Mouse (Mus musculus) liver, embryonic 16.5 days (tissue): ENCODE data around the gene Npas3. TPM values are rescaled to one million over a fixed set of nuclear protein-coding genes. Genes with fewer than 3 reads are reported as not detected.

Experiments
- ATAC-seq: fragments of 200-750 bp; cut with Nextera tagmentation; 2 replicates; pipeline ENCODE4 v1.8.0; 2017; ENCODE audit warnings: low read depth, mild to moderate bottlenecking, moderate number of reproducible peaks, moderate library complexity
- H3K27ac ChIP-seq: fragments of 300-500 bp; sonication (generic); 2 replicates; pipeline ENCODE4 v1.5.1; 2014; ENCODE audit warnings: mild to moderate bottlenecking, low read length
- H3K27me3 ChIP-seq: fragments of 300-500 bp; sonication (generic); 2 replicates; pipeline ENCODE4 v1.6.1; 2014; ENCODE audit warnings: low read depth, low read length, mixed read lengths; ENCODE audit not compliant: control insufficient read depth, insufficient read depth
- H3K36me3 ChIP-seq: fragments of 300-500 bp; sonication (generic); 2 replicates; pipeline ENCODE4 v1.6.1; 2014; ENCODE audit warnings: mild to moderate bottlenecking; ENCODE audit not compliant: control insufficient read depth, insufficient read depth
- H3K4me1 ChIP-seq: fragments of 300-500 bp; sonication (generic); 2 replicates; pipeline ENCODE4 v1.6.1; 2014; ENCODE audit warnings: low read depth, low read length, mixed read lengths; ENCODE audit not compliant: control insufficient read depth
- H3K4me2 ChIP-seq: fragments of 300-500 bp; sonication (generic); 2 replicates; pipeline ENCODE4 v1.6.1; 2014; ENCODE audit warnings: low read depth, low read length, mixed read lengths
- H3K4me3 ChIP-seq: fragments of 300-500 bp; sonication (generic); 2 replicates; pipeline ENCODE4 v1.5.1; 2014; ENCODE audit warnings: low read depth, mild to moderate bottlenecking, low read length
- H3K9ac ChIP-seq: fragments of 300-500 bp; sonication (generic); 2 replicates; pipeline ENCODE4 v1.6.1; 2014; ENCODE audit warnings: low read depth, low read length
- H3K9me3 ChIP-seq: fragments of 300-500 bp; sonication (generic); replicated peaks from 2 replicates; pipeline ENCODE4 v1.6.1; 2016; ENCODE audit warnings: low read length; ENCODE audit not compliant: control insufficient read depth
- WGBS: fragments of 180-500 bp; shearing (Covaris S2); extraction: QIAGEN DNeasy Blood & Tissue Kit; methylation state at CpG from one replicate; pipeline ENCODE4 v1.1.7; 2014; ENCODE audit not compliant: insufficient replicate concordance; 5-methylcytosine and 5-hydroxymethylcytosine counted together
- polyA plus RNA-seq: library from polyadenylated mRNA; unstranded; fragments of >200 nt; fragmentation: Nextera tagmentation; extraction: Ambion mirVana; gene quantifications from 2 replicates; pipeline ENCODE4 v1.2.1, GENCODE M21; 2015

Gene Npas3
- polyA plus RNA-seq, 1 experiment from 2014 or later: 0.12 TPM

GRCm38 (mm10) chr12:53484924-53485323, 236.4 kb downstream of the Npas3 start:
- Histone ChIP-seq H3K9ac (no peak overlapping the region), H3K27me3 (no peaks in the 10 kb centered on the region), H3K36me3 (no peaks in the 10 kb centered on the region), H3K27ac (no peak overlapping the region), H3K4me2 (no peak overlapping the region), H3K4me3 (no peak overlapping the region), H3K4me1 (no peaks in the 10 kb centered on the region), H3K9me3 (no peaks in the 10 kb centered on the region)
- ATAC-seq: no peak
- WGBS: 63% methylated on average over 6 of the region's 6 CpGs

GRCm38 (mm10) chr12:53496386-53496785, 247.9 kb downstream of the Npas3 start:
- Histone ChIP-seq H3K27ac (no peak overlapping the region), H3K36me3 (no peaks in the 10 kb centered on the region), H3K4me2 (no peak overlapping the region), H3K9ac (no peak overlapping the region), H3K9me3 (no peaks in the 10 kb centered on the region), H3K4me3 (no peak overlapping the region), H3K27me3 (no peaks in the 10 kb centered on the region), H3K4me1 (no peaks in the 10 kb centered on the region)
- no peak for ATAC-seq

GRCm38 (mm10) chr12:53514885-53515284, 266.4 kb downstream of the Npas3 start:
- no peak for ATAC-seq
- 41% methylated on average over 4 of the region's 4 CpGs for WGBS
- Histone ChIP-seq H3K9ac (no peak overlapping the region), H3K9me3 (no peaks in the 10 kb centered on the region), H3K4me1 (no peaks in the 10 kb centered on the region), H3K27me3 (no peaks in the 10 kb centered on the region), H3K36me3 (no peaks in the 10 kb centered on the region), H3K4me2 (no peak overlapping the region), H3K4me3 (no peak overlapping the region), H3K27ac (no peak overlapping the region)

GRCm38 (mm10) chr12:53519556-53519955, 271.1 kb downstream of the Npas3 start:
- H3K4me2 ChIP-seq: no peak overlapping the region
- no peaks in the 10 kb centered on the region for H3K9me3 ChIP-seq
- WGBS: 73% methylated on average over 4 of the region's 4 CpGs
- no peak overlapping the region for H3K9ac ChIP-seq
- no peaks in the 10 kb centered on the region for H3K36me3 ChIP-seq
- no peak overlapping the region for H3K27ac ChIP-seq
- no peaks in the 10 kb centered on the region for H3K4me1 ChIP-seq
- H3K4me3 ChIP-seq: no peak overlapping the region
- ATAC-seq: no peak
- H3K27me3 ChIP-seq: no peaks in the 10 kb centered on the region

GRCm38 (mm10) chr12:53522631-53523030, 274.2 kb downstream of the Npas3 start:
- Histone ChIP-seq H3K4me1 (no peaks in the 10 kb centered on the region), H3K4me3 (no peak overlapping the region), H3K27me3 (no peaks in the 10 kb centered on the region), H3K4me2 (no peak overlapping the region), H3K9ac (no peak overlapping the region), H3K9me3 (no peaks in the 10 kb centered on the region), H3K36me3 (no peaks in the 10 kb centered on the region), H3K27ac (no peak overlapping the region)
- no peak for ATAC-seq
- WGBS: 58% methylated on average over 5 of the region's 5 CpGs

GRCm38 (mm10) chr12:53527046-53527445, 278.6 kb downstream of the Npas3 start:
- 71% methylated on average over 3 of the region's 3 CpGs for WGBS
- no peak overlapping the region for H3K4me3 ChIP-seq
- no peak overlapping the region for H3K4me2 ChIP-seq
- no peak for ATAC-seq
- H3K27ac ChIP-seq: no peak overlapping the region
- no peaks in the 10 kb centered on the region for H3K9me3 ChIP-seq
- no peak overlapping the region for H3K9ac ChIP-seq
- no peaks in the 10 kb centered on the region for H3K4me1 ChIP-seq
- H3K36me3 ChIP-seq: no peaks in the 10 kb centered on the region
- no peaks in the 10 kb centered on the region for H3K27me3 ChIP-seq

GRCm38 (mm10) chr12:53529345-53529744, 280.9 kb downstream of the Npas3 start:
- no peak for ATAC-seq

GRCm38 (mm10) chr12:53536816-53537215, 288.3 kb downstream of the Npas3 start:
- Histone ChIP-seq H3K9ac (no peak overlapping the region), H3K9me3 (no peaks in the 10 kb centered on the region), H3K4me1 (no peaks in the 10 kb centered on the region), H3K4me3 (no peak overlapping the region), H3K27ac (no peak overlapping the region), H3K36me3 (no peaks in the 10 kb centered on the region), H3K4me2 (no peak overlapping the region), H3K27me3 (no peaks in the 10 kb centered on the region)
- WGBS: 61% methylated on average over 5 of the region's 5 CpGs
- ATAC-seq: no peak

More at GRCm38 (mm10) chr12:53529345-53529744, 280.9 kb downstream of the Npas3 start:
- WGBS: 66% methylated on average over 2 of the region's 2 CpGs
- H3K36me3 ChIP-seq: no peaks in the 10 kb centered on the region
- H3K4me2 ChIP-seq: no peak overlapping the region
- H3K27ac ChIP-seq: no peak overlapping the region
- H3K9me3 ChIP-seq: no peaks in the 10 kb centered on the region
- no peaks in the 10 kb centered on the region for H3K4me1 ChIP-seq
- H3K4me3 ChIP-seq: no peak overlapping the region
- H3K27me3 ChIP-seq: no peaks in the 10 kb centered on the region
- H3K9ac ChIP-seq: no peak overlapping the region

- Histone ChIP-seq H3K4me2 (no peak overlapping the region), H3K36me3 (no peaks in the 10 kb centered on the region), H3K9me3 (no peaks in the 10 kb centered on the region), H3K4me3 (no peak overlapping the region), H3K4me1 (no peaks in the 10 kb centered on the region), H3K27me3 (no peaks in the 10 kb centered on the region), H3K27ac (no peak overlapping the region), H3K9ac (no peak overlapping the region)
- 72% methylated on average over 2 of the region's 2 CpGs for WGBS
- no peak for ATAC-seq
Measured at GRCm38 (mm10) chr12:53556359-53556758, 307.9 kb downstream of the Npas3 start.

GRCm38 (mm10) chr12:53558259-53558658, 309.8 kb downstream of the Npas3 start:
- H3K27me3 ChIP-seq: no peaks in the 10 kb centered on the region
- no peak overlapping the region for H3K9ac ChIP-seq
- H3K4me1 ChIP-seq: no peaks in the 10 kb centered on the region
- no peak for ATAC-seq
- H3K4me2 ChIP-seq: no peak overlapping the region
- 81% methylated on average over 1 of the region's 1 CpGs for WGBS
- H3K9me3 ChIP-seq: no peaks in the 10 kb centered on the region
- no peak overlapping the region for H3K27ac ChIP-seq
- H3K4me3 ChIP-seq: no peak overlapping the region
- no peaks in the 10 kb centered on the region for H3K36me3 ChIP-seq
